Mouse (Mus musculus) embryonic stem cell, embryonic (primary cell): ENCODE results near the gene Gjb3.

ENCODE experiments used
- CTCF ChIA-PET, 4 experiments: fragments of 300-600 bp in 2 of 4; fragments of 350-600 bp in 2 of 4; sonication (Branson Sonifier 250); formaldehyde crosslinking; loops; one replicate each; lab custom pipeline; 2022; ENCODE audit warnings: inconsistent platforms in 2 of 4; lab: Charles Lee
- POLR2A ChIA-PET, 4 experiments: fragments of 300-600 bp in 2 of 4; fragments of 350-600 bp in 2 of 4; sonication (Branson Sonifier 250); formaldehyde crosslinking; loops; one replicate each; lab custom pipeline; 2022; ENCODE audit warnings: antibody characterized with exemption in 4 of 4, inconsistent platforms in 1 of 4; lab: Charles Lee

The Gjb3 gene

GRCm38 (mm10) chr4:127354506-127355485 lies 24.2 kb upstream of the Gjb3 start:
- POLR2A ChIA-PET, result interaction anchor here (0.6 to 17.3 kb wide), 17 partner anchors 10 to 1835 kb away, joined by 3 to 389 read pairs (median 5); partner anchors contain the start of genes Gjb3 (in 2 of the 4), S100pbp (in 1 of the 4), Sfpq (in 1 of the 4) and Yars (in 1 of the 4)

GRCm38 (mm10) chr4:127353951-127354438 lies 23.4 kb upstream of the Gjb3 start, which contains the start of gene Gjb4:
Gene Gjb4 (minus strand): TSS chr4:127354081.
- CTCF ChIA-PET, result interaction anchor here (0.5 to 1.1 kb wide), 5 partner anchors 9 to 1053 kb away, joined by 3 to 6 read pairs (median 4); no protein-coding TSS in a partner anchor
- POLR2A ChIA-PET, result interaction anchor here in 3 of 4 experiments (0.9 to 17.3 kb wide), 12 partner anchors 9 to 1835 kb away, joined by 3 to 389 read pairs (median 5); partner anchors contain the start of genes Gjb3 (in 2 of the 3), S100pbp (in 1 of the 3) and Yars (in 1 of the 3)

More at GRCm38 (mm10) chr4:127354506-127355485, 24.2 kb upstream of the Gjb3 start:
- CTCF ChIA-PET, result interaction anchor here in 3 of 4 experiments (0.6 to 2.0 kb wide), 7 partner anchors 8 to 41 kb away, joined by 3 to 6 read pairs (median 3); partner anchors contain the start of gene Gja4 (in 1 of the 3)

- ChIA-PET POLR2A (no interaction called here), CTCF (no interaction called here)
Observed at GRCm38 (mm10) chr4:127352594-127352993, 21.9 kb upstream of the Gjb3 start.

- POLR2A ChIA-PET, result interaction anchor here in 3 of 4 experiments (0.7 to 13.9 kb wide), 14 partner anchors 8 to 1708 kb away, joined by 3 to 402 read pairs (median 10); partner anchors contain the start of genes Gjb3 (in 2 of the 3), Gjb5 (in 2 of the 3) and Gjb4 (in 1 of the 3)
Observed at GRCm38 (mm10) chr4:127349560-127350300, 19.1 kb upstream of the Gjb3 start.

GRCm38 (mm10) chr4:127345000-127345399 lies 14.4 kb upstream of the Gjb3 start:
- ChIA-PET POLR2A (interaction anchor here (0.6 to 13.9 kb wide), 63 partner anchors 9 to 1887 kb away, joined by 3 to 402 read pairs (median 5); partner anchors contain the start of genes Gjb3 (in 4 of the 4), Gja4 (in 3 of the 4), Gjb4 (in 3 of the 4) and Gjb5 (in 3 of the 4)), CTCF (interaction anchor here (0.5 to 2.3 kb wide), 25 partner anchors 13 to 192 kb away, joined by 3 to 14 read pairs (median 4); partner anchors contain the start of genes Gjb5 (in 2 of the 4) and Smim12 (in 1 of the 4))

More at GRCm38 (mm10) chr4:127349560-127350300, 19.1 kb upstream of the Gjb3 start:
- CTCF ChIA-PET, result interaction anchor here in 3 of 4 experiments (0.6 to 1.7 kb wide), 5 partner anchors 13 to 1341 kb away, joined by 3 to 6 read pairs (median 5); no protein-coding TSS in a partner anchor

GRCm38 (mm10) chr4:127341372-127341771 lies 10.7 kb upstream of the Gjb3 start:
- CTCF ChIA-PET, result interaction anchor here (0.6 to 3.0 kb wide), 14 partner anchors 12 to 100 kb away, joined by 3 to 10 read pairs (median 4); partner anchors contain the start of gene Gjb5 (in 1 of the 4)
- POLR2A ChIA-PET, result interaction anchor here (0.7 to 13.9 kb wide), 20 partner anchors 9 to 185 kb away, joined by 3 to 402 read pairs (median 8); partner anchors contain the start of genes Gjb3 (in 4 of the 4), Gjb5 (in 3 of the 4) and Gjb4 (in 2 of the 4)

- POLR2A ChIA-PET, result interaction anchor here in 3 of 4 experiments (0.6 to 18.2 kb wide), 7 partner anchors 8 to 1399 kb away, joined by 3 to 402 read pairs (median 197); partner anchors contain the start of genes Gjb4 (in 1 of the 3) and Gjb5 (in 1 of the 3)
- CTCF ChIA-PET, result interaction anchor here in 1 of 4 experiments (1.6 kb wide), 1 partner anchor 24 kb away, joined by 4 read pairs; the partner anchor contains the start of gene Gja4
Observed at GRCm38 (mm10) chr4:127337668-127338067, 7.0 kb upstream of the Gjb3 start.

GRCm38 (mm10) chr4:127334870-127335504 lies 4.3 kb upstream of the Gjb3 start:
- CTCF ChIA-PET, result interaction anchor here in 2 of 4 experiments (0.9 to 1.8 kb wide), 5 partner anchors 11 to 337 kb away, joined by 3 to 5 read pairs (median 3); no protein-coding TSS in a partner anchor
- POLR2A ChIA-PET, result interaction anchor here in 3 of 4 experiments (0.6 to 18.2 kb wide), 16 partner anchors 8 to 1620 kb away, joined by 3 to 402 read pairs (median 7); partner anchors contain the start of genes Gjb5 (in 2 of the 3), Clspn (in 1 of the 3) and Gjb4 (in 1 of the 3)

GRCm38 (mm10) chr4:127331171-127331570 lies 527 bp upstream of the Gjb3 start:
- ChIA-PET CTCF (interaction anchor here in 3 of 4 experiments (0.6 to 4.0 kb wide), 4 partner anchors 10 to 220 kb away, joined by 3 to 26 read pairs (median 8); no protein-coding TSS in a partner anchor), POLR2A (interaction anchor here (0.6 to 18.2 kb wide), 14 partner anchors 10 to 416 kb away, joined by 3 to 402 read pairs (median 20); partner anchors contain the start of genes Gja4 (in 1 of the 4), Gjb4 (in 1 of the 4) and Gjb5 (in 1 of the 4))

GRCm38 (mm10) chr4:127329751-127330150 lies 893 bp downstream of the Gjb3 start:
- ChIA-PET POLR2A (interaction anchor here (0.6 to 18.2 kb wide), 40 partner anchors 9 to 1728 kb away, joined by 3 to 402 read pairs (median 5); partner anchors contain the start of genes Gja4 (in 3 of the 4), Gjb5 (in 3 of the 4), Gjb4 (in 2 of the 4) and Psmb2 (in 1 of the 4)), CTCF (interaction anchor here in 3 of 4 experiments (0.6 to 4.0 kb wide), 15 partner anchors 11 to 157 kb away, joined by 3 to 26 read pairs (median 3); partner anchors contain the start of gene Gjb5 (in 1 of the 3))

- CTCF ChIA-PET, result interaction anchor here (0.6 to 4.0 kb wide), 14 partner anchors 12 to 384 kb away, joined by 3 to 26 read pairs (median 3); no protein-coding TSS in a partner anchor
- POLR2A ChIA-PET, result interaction anchor here (0.6 to 18.2 kb wide), 37 partner anchors 10 to 1729 kb away, joined by 3 to 402 read pairs (median 5); partner anchors contain the start of genes Gja4 (in 3 of the 4), Gjb5 (in 3 of the 4), Gjb4 (in 2 of the 4) and Psmb2 (in 1 of the 4)
Observed at GRCm38 (mm10) chr4:127329046-127329445, 1.6 kb downstream of the Gjb3 start.

- POLR2A ChIA-PET, result interaction anchor here in 3 of 4 experiments (0.6 to 18.2 kb wide), 25 partner anchors 14 to 161 kb away, joined by 3 to 402 read pairs (median 4); partner anchors contain the start of genes Gjb5 (in 3 of the 3), Gja4 (in 2 of the 3) and Gjb4 (in 2 of the 3)
- CTCF ChIA-PET, result interaction anchor here in 3 of 4 experiments (0.6 to 4.0 kb wide), 11 partner anchors 12 to 383 kb away, joined by 3 to 26 read pairs (median 3); partner anchors contain the start of gene Gjb5 (in 1 of the 3)
Observed at GRCm38 (mm10) chr4:127328378-127328777, 2.3 kb downstream of the Gjb3 start.

- POLR2A ChIA-PET, result interaction anchor here in 3 of 4 experiments (0.6 to 18.2 kb wide), 25 partner anchors 8 to 307 kb away, joined by 3 to 402 read pairs (median 4); partner anchors contain the start of genes Gjb5 (in 3 of the 3), Gjb4 (in 2 of the 3), Sfpq (in 1 of the 3) and Smim12 (in 1 of the 3)
- CTCF ChIA-PET, result interaction anchor here in 3 of 4 experiments (0.6 to 3.8 kb wide), 5 partner anchors 17 to 92 kb away, joined by 3 to 12 read pairs (median 4); no protein-coding TSS in a partner anchor
Observed at GRCm38 (mm10) chr4:127327749-127328148, 2.9 kb downstream of the Gjb3 start.

- ChIA-PET POLR2A (interaction anchor here in 3 of 4 experiments (0.6 to 18.2 kb wide), 24 partner anchors 8 to 837 kb away, joined by 3 to 402 read pairs (median 5); partner anchors contain the start of genes Gjb4 (in 2 of the 3), Gjb5 (in 2 of the 3), Gja4 (in 1 of the 3) and Psmb2 (in 1 of the 3)), CTCF (interaction anchor here in 3 of 4 experiments (0.6 to 3.8 kb wide), 6 partner anchors 18 to 770 kb away, joined by 3 to 12 read pairs (median 4); no protein-coding TSS in a partner anchor)
Observed at GRCm38 (mm10) chr4:127327258-127327657, 3.4 kb downstream of the Gjb3 start.
